ENCODE assay signal across 30 mouse cellular contexts in the genomic region with DNA sequence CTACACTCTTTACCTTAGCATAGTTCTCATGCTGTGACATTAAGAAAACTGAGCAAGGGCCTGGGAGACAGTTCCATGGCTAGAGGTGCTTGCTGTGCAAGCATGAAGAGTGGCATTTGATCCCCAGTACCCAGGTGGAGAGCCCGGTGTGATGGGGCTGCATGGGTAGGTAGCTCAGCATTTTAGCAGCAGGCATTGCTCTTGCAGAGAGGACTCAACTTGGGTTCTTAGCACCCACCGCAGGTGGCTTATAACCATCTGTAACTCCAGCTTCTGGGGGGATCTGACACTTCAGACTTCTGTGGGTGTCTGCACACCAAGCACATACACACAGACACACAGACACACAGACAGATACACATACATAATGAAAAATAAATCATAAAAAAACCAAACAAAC.
"Had no signal": no experiment of that assay in that cellular context is flagged by ENCODE, and none has a peak within 500 bp of the region (broad histone marks: within the 10 kb centered on the region; RNA-seq: fewer than 3 reads in every experiment).

No protein-coding gene starts in this region.

- H3K9me3 ChIP-seq: limb, embryonic 12.5 days; limb, embryonic 13.5 days; limb, embryonic 15.5 days; liver, embryonic 12.5 days; liver, embryonic 13.5 days; liver, embryonic 15.5 days; lung, embryonic 15.5 days; megakaryocyte, embryonic 14.5 days; midbrain, embryonic 10.5 days; midbrain, embryonic 12.5 days; midbrain, embryonic 13.5 days; midbrain, embryonic 15.5 days; neural tube, embryonic 12.5 days had no signal

- H3K36me3 ChIP-seq: liver, embryonic 12.5 days; liver, embryonic 13.5 days; liver, embryonic 15.5 days; midbrain, embryonic 15.5 days had no signal

- ATAC-seq: liver, embryonic 12.5 days; liver, postnatal 0 days; lung, postnatal 0 days had no signal

- H3K4me2 ChIP-seq: limb, embryonic 12.5 days; limb, embryonic 13.5 days; limb, embryonic 15.5 days; liver, embryonic 11.5 days; liver, embryonic 12.5 days; liver, embryonic 13.5 days; liver, embryonic 15.5 days; lung, embryonic 14.5 days; lung, embryonic 15.5 days; midbrain, embryonic 12.5 days; midbrain, embryonic 13.5 days; midbrain, embryonic 15.5 days; neural tube, embryonic 12.5 days had no signal

- H3K4me1 ChIP-seq: liver, embryonic 13.5 days; liver, embryonic 15.5 days; lung, embryonic 15.5 days had no signal

- H3K27ac ChIP-seq: left cerebral cortex, adult 2 months; limb, embryonic 12.5 days; limb, embryonic 13.5 days; limb, embryonic 15.5 days; liver, embryonic 12.5 days; liver, embryonic 13.5 days; liver, embryonic 14.5 days; liver, embryonic 15.5 days; lung, embryonic 15.5 days; macrophage; midbrain, embryonic 10.5 days; midbrain, embryonic 12.5 days; midbrain, embryonic 13.5 days; midbrain, embryonic 15.5 days; neural tube, embryonic 12.5 days had no signal

- H3K4me3 ChIP-seq: left cerebral cortex, adult 2 months; limb, embryonic 12.5 days; limb, embryonic 13.5 days; limb, embryonic 15.5 days; liver, embryonic 12.5 days; liver, embryonic 13.5 days; liver, embryonic 15.5 days; lung, embryonic 15.5 days; megakaryocyte, embryonic 14.5 days; midbrain, embryonic 10.5 days; midbrain, embryonic 12.5 days; midbrain, embryonic 13.5 days; midbrain, embryonic 15.5 days; myocyte; neural tube, embryonic 12.5 days had no signal

- H3K27me3 ChIP-seq: limb, embryonic 12.5 days; limb, embryonic 13.5 days; limb, embryonic 15.5 days; liver, embryonic 12.5 days; liver, embryonic 13.5 days; liver, embryonic 15.5 days; lung, embryonic 15.5 days; megakaryocyte, embryonic 14.5 days; midbrain, embryonic 12.5 days; midbrain, embryonic 13.5 days; midbrain, embryonic 15.5 days; neural tube, embryonic 12.5 days had no signal

- H3K9ac ChIP-seq: limb, embryonic 12.5 days; limb, embryonic 13.5 days; limb, embryonic 15.5 days; liver, embryonic 12.5 days; liver, embryonic 13.5 days; liver, embryonic 14.5 days; liver, embryonic 15.5 days; liver, postnatal 0 days; lung, embryonic 14.5 days; lung, embryonic 15.5 days; midbrain, embryonic 12.5 days; midbrain, embryonic 13.5 days; midbrain, embryonic 15.5 days; neural tube, embryonic 12.5 days had no signal

- DNase-seq: left cerebral cortex, postnatal 4 days; liver; liver, embryonic 13.5 days; liver, postnatal 0 days; lung, adult 18-20 months; lung, adult 2 months; lung, embryonic 14.5 days; lung, postnatal 10 days; lung, postnatal 14 days; lung, postnatal 36 days; lung, postnatal 4 days; midbrain, embryonic 14.5 days had no signal
